Mouse (Mus musculus) hindbrain, embryonic 10.5 days (tissue): Measurements from ENCODE around the gene Apoa5. TPM values are rescaled to one million over a fixed set of nuclear protein-coding genes. Genes with fewer than 3 reads are reported as not detected.
A peak's percentile ranks its signal among the peaks of the same experiment; 100 is the strongest.

Experiments used
- DNase-seq: peaks from one replicate; pipeline ENCODE4 v3.0.0-alpha.2; 2017; ENCODE audit warnings: low spot score
- H3K27ac ChIP-seq: fragments of 300-500 bp; sonication (generic); 2 replicates; pipeline ENCODE4 v1.5.1; 2016; ENCODE audit warnings: mild to moderate bottlenecking, moderate library complexity
- H3K27me3 ChIP-seq: fragments of 300-500 bp; sonication (generic); 2 replicates; pipeline ENCODE4 v1.6.1; 2016; ENCODE audit warnings: mild to moderate bottlenecking; ENCODE audit not compliant: poor library complexity, insufficient read depth, severe bottlenecking
- H3K36me3 ChIP-seq: fragments of 300-500 bp; sonication (generic); 2 replicates; pipeline ENCODE4 v1.6.1; 2016; ENCODE audit warnings: mild to moderate bottlenecking, moderate library complexity
- H3K4me1 ChIP-seq: fragments of 300-500 bp; sonication (generic); replicated peaks from 2 replicates; pipeline ENCODE4 v1.6.1; 2016; ENCODE audit warnings: mild to moderate bottlenecking
- H3K4me3 ChIP-seq: fragments of 300-500 bp; sonication (generic); 2 replicates; pipeline ENCODE4 v1.5.1; 2016; ENCODE audit warnings: mild to moderate bottlenecking, moderate library complexity
- H3K9me3 ChIP-seq: fragments of 300-500 bp; sonication (generic); 2 replicates; pipeline ENCODE4 v1.6.1; 2016; ENCODE audit warnings: mild to moderate bottlenecking, moderate library complexity
- WGBS: fragments of 180-500 bp; shearing (Covaris S2); methylation state at CpG from one replicate; pipeline ENCODE4 v1.1.7; 2016; 5-methylcytosine and 5-hydroxymethylcytosine counted together
- polyA plus RNA-seq: library from polyadenylated mRNA; unstranded; fragments of >200 nt; fragmentation: Nextera tagmentation; extraction: Ambion mirVana; gene quantifications from 2 replicates; pipeline ENCODE4 v1.2.1, GENCODE M21; 2016

Apoa5 gene
- polyA plus RNA-seq, 1 experiment from 2014 or later = 0.43 TPM

GRCm38 (mm10) chr9:46240526-46241153 is 27.8 kb upstream of the Apoa5 start, which contains the start of gene Apoa4:
TSS of gene Apoa4 (plus strand) at chr9:46240696.
- Histone ChIP-seq H3K27me3 (no peaks in the 10 kb centered on the region), H3K27ac (no peak within 1 kb of the TSS), H3K36me3 (no peaks in the 10 kb centered on the region), H3K4me1 (peaks cover 21% of the 10 kb centered on the region; the same call in 1 of the 2 replicates), H3K9me3 (no peaks in the 10 kb centered on the region), H3K4me3 (no peak within 1 kb of the TSS)
- no peak for DNase-seq
- WGBS = 73% methylated on average over 7 of the region's 7 CpGs

- 84% methylated on average over 2 of the region's 2 CpGs for WGBS
Measured at GRCm38 (mm10) chr9:46241818-46242217, 26.6 kb upstream of the Apoa5 start.

GRCm38 (mm10) chr9:46243122-46243521 is 25.3 kb upstream of the Apoa5 start:
- Histone ChIP-seq H3K4me3 (no peak overlapping the region), H3K27ac (no peak overlapping the region), H3K4me1 (peaks cover 20% of the 10 kb centered on the region; the same call in 1 of the 2 replicates), H3K36me3 (no peaks in the 10 kb centered on the region), H3K27me3 (no peaks in the 10 kb centered on the region; the same call in 1 of the 2 replicates), H3K9me3 (no peaks in the 10 kb centered on the region)
- DNase-seq = no peak
- 68% methylated on average over 4 of the region's 4 CpGs for WGBS

More at GRCm38 (mm10) chr9:46241818-46242217, 26.6 kb upstream of the Apoa5 start:
- no peak overlapping the region for H3K4me3 ChIP-seq
- H3K36me3 ChIP-seq = no peaks in the 10 kb centered on the region
- no peak for DNase-seq
- H3K4me1 ChIP-seq = peaks cover 18% of the 10 kb centered on the region; the same call in 1 of the 2 replicates
- no peaks in the 10 kb centered on the region for H3K9me3 ChIP-seq
- no peak overlapping the region for H3K27ac ChIP-seq
- H3K27me3 ChIP-seq = no peaks in the 10 kb centered on the region

GRCm38 (mm10) chr9:46243584-46243983 is 24.8 kb upstream of the Apoa5 start:
- no peaks in the 10 kb centered on the region for H3K9me3 ChIP-seq
- no peaks in the 10 kb centered on the region; the same call in 1 of the 2 replicates for H3K27me3 ChIP-seq
- no peak for DNase-seq
- peaks cover 20% of the 10 kb centered on the region; the same call in 1 of the 2 replicates for H3K4me1 ChIP-seq
- no peak overlapping the region for H3K4me3 ChIP-seq
- no peak overlapping the region for H3K27ac ChIP-seq
- WGBS = 58% methylated on average over 8 of the region's 8 CpGs
- no peaks in the 10 kb centered on the region for H3K36me3 ChIP-seq

- H3K36me3 ChIP-seq = no peaks in the 10 kb centered on the region
- H3K27me3 ChIP-seq = no peaks in the 10 kb centered on the region; the same call in 1 of the 2 replicates
- peaks cover 18% of the 10 kb centered on the region; the same call in 1 of the 2 replicates for H3K4me1 ChIP-seq
- H3K27ac ChIP-seq = no peak overlapping the region
- no peak overlapping the region for H3K4me3 ChIP-seq
- DNase-seq = peak; percentile 67
- no peaks in the 10 kb centered on the region for H3K9me3 ChIP-seq
- 31% methylated on average over 11 of the region's 11 CpGs for WGBS
Measured at GRCm38 (mm10) chr9:46246752-46247324, 21.6 kb upstream of the Apoa5 start.

GRCm38 (mm10) chr9:46256177-46256576 is 12.3 kb upstream of the Apoa5 start:
- Histone ChIP-seq H3K27me3 (no peaks in the 10 kb centered on the region), H3K36me3 (no peaks in the 10 kb centered on the region), H3K9me3 (no peaks in the 10 kb centered on the region), H3K4me3 (no peak overlapping the region), H3K27ac (no peak overlapping the region), H3K4me1 (peaks cover 9% of the 10 kb centered on the region; the same call in 1 of the 2 replicates)
- no peak for DNase-seq
- 91% methylated on average over 7 of the region's 7 CpGs for WGBS

DNA sequence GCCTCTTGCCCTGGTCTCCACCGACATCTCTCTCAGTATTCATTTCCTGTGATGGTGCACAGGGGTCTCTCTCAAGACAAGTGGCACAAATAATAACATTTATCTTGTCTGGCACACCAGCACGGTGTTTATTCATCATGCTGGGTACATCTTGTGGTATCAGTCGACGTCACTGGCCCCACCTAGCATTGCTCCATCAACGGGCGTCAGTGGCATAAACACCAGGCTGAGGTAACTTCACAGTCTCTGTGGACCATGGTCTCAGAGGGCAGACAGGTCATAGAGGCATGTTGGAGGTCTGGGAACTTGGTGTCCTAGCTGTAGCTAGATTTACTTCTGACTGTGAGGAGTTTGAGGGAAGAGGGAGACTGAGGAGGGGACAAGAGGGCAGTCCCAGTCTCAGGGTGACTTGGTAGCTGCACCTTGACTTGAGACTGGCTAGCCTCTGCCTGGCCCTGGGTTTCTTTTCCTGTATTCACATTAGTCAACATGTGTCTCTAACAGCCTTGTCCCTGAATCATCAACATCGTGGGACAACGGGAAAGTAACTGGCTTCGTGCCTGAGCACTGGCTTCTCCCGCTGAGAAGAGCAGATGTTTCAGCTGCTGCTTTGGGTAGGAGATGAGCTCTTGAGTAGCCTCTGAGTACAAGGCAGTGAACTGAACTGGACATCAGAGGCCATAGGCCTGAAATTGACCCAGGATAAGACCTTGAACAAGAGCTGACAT is 11.6 kb upstream of the Apoa5 start:
- H3K9me3 ChIP-seq = no peaks in the 10 kb centered on the region

GRCm38 (mm10) chr9:46257546-46257945 is 10.9 kb upstream of the Apoa5 start:
- Histone ChIP-seq H3K4me3 (no peak overlapping the region), H3K36me3 (no peaks in the 10 kb centered on the region), H3K27me3 (no peaks in the 10 kb centered on the region), H3K27ac (0 out of 2 replicates have a peak overlapping the region, but pooled peaks have one; percentile 6), H3K9me3 (no peaks in the 10 kb centered on the region), H3K4me1 (peaks cover 9% of the 10 kb centered on the region; the same call in 1 of the 2 replicates)
- DNase-seq = no peak
- 82% methylated on average over 3 of the region's 3 CpGs for WGBS

More for the DNA sequence above, 11.6 kb upstream of the Apoa5 start:
- H3K27ac ChIP-seq = 0 out of 2 replicates have a peak overlapping the region, but pooled peaks have one; percentile 6
- no peak overlapping the region for H3K4me3 ChIP-seq
- WGBS = 89% methylated on average over 10 of the region's 10 CpGs
- DNase-seq = no peak
- H3K4me1 ChIP-seq = peaks cover 9% of the 10 kb centered on the region; the same call in 1 of the 2 replicates
- H3K27me3 ChIP-seq = no peaks in the 10 kb centered on the region
- H3K36me3 ChIP-seq = no peaks in the 10 kb centered on the region

GRCm38 (mm10) chr9:46259111-46259510 is 9.3 kb upstream of the Apoa5 start:
- Histone ChIP-seq H3K27ac (no peak overlapping the region), H3K27me3 (no peaks in the 10 kb centered on the region), H3K36me3 (no peaks in the 10 kb centered on the region), H3K4me3 (no peak overlapping the region), H3K4me1 (peaks cover 9% of the 10 kb centered on the region; the same call in 1 of the 2 replicates), H3K9me3 (no peaks in the 10 kb centered on the region)
- WGBS = 86% methylated on average over 6 of the region's 6 CpGs
- DNase-seq = no peak

GRCm38 (mm10) chr9:46261131-46261530 is 7.3 kb upstream of the Apoa5 start:
- Histone ChIP-seq H3K36me3 (no peaks in the 10 kb centered on the region), H3K27me3 (no peaks in the 10 kb centered on the region), H3K9me3 (no peaks in the 10 kb centered on the region), H3K4me1 (no peaks in the 10 kb centered on the region), H3K4me3 (no peak overlapping the region), H3K27ac (no peak overlapping the region)
- 91% methylated on average over 7 of the region's 7 CpGs for WGBS
- DNase-seq = no peak

DNA sequence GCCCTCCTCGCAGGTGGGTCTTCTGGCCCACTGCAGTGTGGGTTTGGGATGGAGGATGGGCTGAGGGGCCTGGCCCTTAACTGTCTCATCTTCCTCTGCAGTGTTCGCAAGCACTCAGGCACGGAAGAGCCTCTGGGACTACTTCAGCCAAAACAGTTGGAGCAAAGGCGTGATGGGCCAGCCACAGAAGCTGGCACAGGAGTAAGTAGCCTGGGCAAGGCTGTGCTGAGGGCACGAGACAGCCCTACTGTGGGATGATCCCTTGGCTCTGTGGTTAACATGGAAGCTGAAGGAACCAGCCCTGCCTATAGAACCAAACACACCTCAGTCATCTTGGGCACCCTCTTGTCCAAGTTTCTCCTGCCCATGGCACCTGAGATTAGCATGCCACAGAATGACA is 692 bp downstream of the Apoa5 start:
- no peaks in the 10 kb centered on the region for H3K36me3 ChIP-seq
- no peaks in the 10 kb centered on the region for H3K9me3 ChIP-seq
- 85% methylated on average over 5 of the region's 5 CpGs for WGBS
- peaks cover 21% of the 10 kb centered on the region for H3K4me1 ChIP-seq
- H3K27ac ChIP-seq = no peak overlapping the region
- H3K4me3 ChIP-seq = no peak overlapping the region
- no peak for DNase-seq
- H3K27me3 ChIP-seq = peaks cover 36% of the 10 kb centered on the region

DNA sequence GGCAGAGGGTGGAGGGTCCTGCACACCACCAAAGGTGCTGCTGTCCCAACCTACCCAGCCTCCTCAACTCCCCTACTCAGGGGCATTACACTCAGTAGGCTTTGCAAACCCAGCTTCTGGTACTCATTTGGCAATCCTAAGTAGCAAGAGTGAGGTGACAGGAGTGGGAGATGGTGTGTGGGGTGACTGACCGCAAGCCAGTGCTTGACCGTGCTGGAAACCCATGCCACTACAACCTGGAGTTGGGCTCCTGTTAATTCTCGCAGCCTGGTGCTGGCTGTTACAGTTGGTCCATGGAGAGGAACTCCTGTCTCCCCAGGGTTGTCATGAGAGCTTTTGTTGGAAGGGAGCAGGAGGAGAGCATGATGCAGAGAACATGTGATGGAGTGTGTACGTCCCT is 2.3 kb downstream of the Apoa5 start:
- peaks cover 36% of the 10 kb centered on the region for H3K27me3 ChIP-seq
- DNase-seq = no peak
- no peak overlapping the region for H3K4me3 ChIP-seq
- no peak overlapping the region for H3K27ac ChIP-seq
- 92% methylated on average over 4 of the region's 4 CpGs for WGBS
- peaks cover 15% of the 10 kb centered on the region for H3K36me3 ChIP-seq
- no peaks in the 10 kb centered on the region for H3K9me3 ChIP-seq
- H3K4me1 ChIP-seq = peaks cover 21% of the 10 kb centered on the region

GRCm38 (mm10) chr9:46272070-46272469 is 3.6 kb downstream of the Apoa5 start:
- peaks cover 21% of the 10 kb centered on the region for H3K4me1 ChIP-seq
- peaks cover 28% of the 10 kb centered on the region for H3K36me3 ChIP-seq
- peak overlapping the region; percentile 95; the same call in 1 of the 2 replicates for H3K4me3 ChIP-seq
- H3K27ac ChIP-seq = no peak overlapping the region
- no peak for DNase-seq
- H3K27me3 ChIP-seq = peaks cover 36% of the 10 kb centered on the region
- WGBS = 84% methylated on average over 9 of the region's 9 CpGs
- no peaks in the 10 kb centered on the region for H3K9me3 ChIP-seq
